Mouse (Mus musculus) B cell, adult 2 months (primary cell): Measurements from ENCODE around the gene Gm9.
"Not testable (repeated sequence)": the region's sequence is repeated elsewhere in the genome, so short reads cannot be mapped to it uniquely, and the experiment has no call there.

Source experiments
- DNase-seq, 2 experiments: peaks; one replicate each; pipeline ENCODE4 v3.0.0; 2022

Gene Gm9

DNA sequence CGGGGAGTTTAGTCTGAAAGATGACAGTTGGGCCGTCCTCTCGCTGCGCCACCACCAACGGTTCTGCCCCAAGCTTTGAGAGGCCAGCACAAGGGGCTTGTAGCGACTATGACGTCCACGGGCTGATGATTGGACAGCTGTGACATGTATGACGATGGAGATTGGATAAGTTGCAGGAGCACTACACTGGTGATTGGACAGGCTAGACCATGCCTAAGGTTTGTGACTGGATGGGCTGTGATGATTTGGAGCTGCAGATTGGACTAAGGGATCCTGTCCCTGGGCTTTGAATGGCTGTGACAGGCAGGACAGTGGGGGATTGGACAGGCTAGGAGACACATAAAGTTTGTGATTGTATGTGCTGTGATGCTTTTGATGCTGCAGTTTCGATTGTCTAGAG, at the start of gene Gm9:
Gene Gm9 (minus strand): TSS at position 101 of the 400 bp plus-strand sequence.
- no peak for DNase-seq

DNA sequence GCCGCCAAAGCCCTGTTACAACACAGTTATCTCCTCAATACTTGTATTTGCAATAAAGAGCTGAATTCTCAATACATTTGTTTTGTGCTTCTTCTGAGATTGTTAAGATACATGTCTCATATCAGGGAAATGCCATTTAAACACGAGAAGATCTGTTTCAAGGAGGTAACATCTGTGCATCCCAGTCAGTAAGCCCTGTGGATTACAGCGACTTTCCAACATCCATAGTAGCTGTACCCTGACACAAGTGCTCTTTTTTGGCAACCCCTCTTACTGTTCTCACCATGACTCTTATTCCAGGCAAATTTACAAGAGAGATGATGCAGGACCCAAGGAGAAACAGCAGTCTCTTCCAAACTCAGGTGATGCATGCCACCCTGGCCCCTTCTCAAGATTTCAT, 38.8 kb upstream of the Gm9 start, which contains the start of gene Rhox3a:
Gene Rhox3a (plus strand): TSS at position 301 of the 400 bp plus-strand sequence.
- not testable (repeated sequence) for DNase-seq

DNA sequence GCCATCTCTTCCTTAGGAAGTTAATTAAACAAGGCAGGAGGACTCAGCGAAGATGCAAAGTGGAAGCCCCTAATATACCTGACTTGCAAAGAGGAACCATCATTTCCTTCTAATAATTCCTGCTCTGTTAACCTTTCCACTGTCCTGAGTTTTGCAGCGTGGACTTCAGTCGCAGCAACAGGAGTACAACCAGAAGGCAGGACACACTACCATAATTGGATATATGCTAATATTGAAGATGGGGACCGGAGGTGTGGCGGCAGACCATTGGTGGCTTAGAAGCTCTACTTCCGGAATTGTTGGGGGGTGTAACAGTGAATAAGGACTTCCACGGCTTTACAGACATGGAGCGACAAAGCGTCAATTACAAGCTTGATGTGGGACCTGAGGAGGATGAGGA, 33.8 kb upstream of the Gm9 start, which contains the start of gene Rhox2a:
Gene Rhox2a (plus strand): TSS at position 301 of the 400 bp plus-strand sequence.
- not testable (repeated sequence) for DNase-seq

DNA sequence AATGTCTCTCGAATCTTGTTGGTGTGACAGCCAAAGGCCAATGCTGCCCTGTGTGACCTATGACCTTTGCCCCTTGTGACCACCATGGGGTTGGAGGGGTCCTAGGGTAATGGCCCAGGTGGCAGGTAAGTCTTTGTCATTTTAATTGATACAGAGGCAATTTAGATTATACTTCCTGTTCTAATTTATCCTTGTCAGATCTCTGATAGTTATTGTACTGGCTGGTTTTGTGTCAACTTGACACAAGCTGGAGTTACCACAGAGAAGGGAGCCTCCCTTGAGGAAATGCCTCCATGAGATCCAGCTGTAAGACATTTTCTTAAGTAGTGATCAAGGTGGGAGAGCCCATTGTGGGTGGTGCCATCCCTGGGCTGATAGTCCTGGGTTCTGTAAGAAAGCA, 11.3 kb upstream of the Gm9 start, which contains the start of gene Rhox1:
Gene Rhox1 (minus strand): TSS at position 101 of the 400 bp plus-strand sequence.
- not testable (repeated sequence) for DNase-seq

DNA sequence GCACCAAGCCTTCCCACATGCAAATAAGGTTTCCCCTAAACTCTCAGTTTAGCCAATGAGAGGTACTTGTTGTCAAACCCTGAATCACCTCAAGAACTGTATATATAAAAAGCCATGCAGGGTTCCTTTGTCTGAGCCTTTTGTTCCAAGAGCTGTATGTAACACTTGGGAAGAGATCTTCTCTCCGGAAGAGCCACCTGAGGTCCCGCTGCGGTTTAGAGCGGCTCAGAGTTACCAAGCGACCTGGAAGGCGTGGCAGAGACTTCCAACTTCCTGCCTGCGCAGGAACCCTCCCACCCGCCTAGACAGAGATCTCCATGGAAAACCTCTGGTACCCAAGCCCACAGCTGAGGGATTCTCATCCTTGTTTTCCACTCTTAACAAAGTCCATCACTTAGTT, 12.2 kb downstream of the Gm9 start:
- DNase-seq, result no peak

DNA sequence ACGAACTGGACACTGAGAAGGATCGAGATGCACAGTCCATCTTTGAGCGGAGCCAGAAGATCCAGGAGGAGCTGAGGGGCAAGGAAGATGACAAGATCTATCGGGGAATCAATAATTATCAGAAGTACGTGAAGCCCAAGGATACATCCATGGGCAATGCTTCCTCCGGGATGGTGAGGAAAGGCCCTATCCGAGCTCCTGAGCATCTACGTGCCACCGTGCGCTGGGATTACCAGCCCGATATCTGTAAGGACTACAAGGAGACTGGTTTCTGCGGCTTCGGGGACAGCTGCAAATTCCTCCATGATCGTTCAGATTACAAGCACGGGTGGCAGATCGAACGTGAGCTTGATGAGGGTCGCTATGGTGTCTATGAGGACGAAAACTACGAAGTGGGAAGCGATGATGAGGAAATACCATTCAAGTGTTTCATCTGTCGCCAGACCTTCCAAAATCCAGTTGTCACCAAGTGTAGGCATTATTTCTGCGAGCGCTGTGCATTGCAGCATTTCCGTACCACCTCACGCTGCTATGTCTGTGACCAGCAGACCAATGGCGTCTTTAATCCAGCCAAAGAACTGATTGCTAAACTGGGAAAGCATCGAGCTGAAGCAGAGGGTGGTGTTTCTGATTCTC, 19.0 kb downstream of the Gm9 start:
- DNase-seq, result peak in 1 of 2 experiments; percentile 2

DNA sequence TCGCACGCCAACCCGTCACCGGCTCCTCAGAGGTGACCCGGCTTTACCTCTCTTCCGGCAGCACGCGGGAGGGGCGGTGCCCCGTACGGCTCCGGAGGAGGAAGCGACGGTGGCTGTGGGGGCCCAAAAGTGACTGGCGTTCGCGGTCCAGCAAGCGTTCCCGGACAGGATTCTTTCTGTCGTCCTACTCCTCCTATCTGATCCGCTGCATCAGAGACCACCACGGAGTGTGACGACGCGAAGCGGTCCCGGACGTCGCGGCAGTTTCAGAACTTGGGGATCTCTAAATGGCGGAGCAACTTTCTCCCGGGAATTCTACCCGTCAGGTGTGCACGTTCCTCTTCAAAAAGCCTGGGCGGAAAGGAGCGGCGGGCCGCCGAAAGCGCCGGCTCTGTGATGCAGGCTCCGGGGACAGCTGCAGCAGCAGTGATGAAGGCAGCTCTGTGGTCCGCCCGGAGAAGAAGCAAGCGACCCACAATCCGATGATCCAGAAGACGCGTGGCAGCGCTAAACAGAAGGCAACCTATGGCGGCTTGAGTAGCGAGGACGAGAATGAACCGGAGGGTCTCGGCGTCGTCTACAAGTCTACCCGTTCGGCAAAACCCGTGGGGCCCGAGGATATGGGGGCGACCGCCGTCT, 19.6 kb downstream of the Gm9 start, which contains the start of the genes Ndufa1 and Rnf113a1:
Gene Ndufa1 (minus strand): TSS at position 59 of the 639 bp plus-strand sequence.
Gene Rnf113a1 (plus strand): TSS at position 141 of the 639 bp plus-strand sequence.
- DNase-seq, result peak; percentile 81 to 83

DNA sequence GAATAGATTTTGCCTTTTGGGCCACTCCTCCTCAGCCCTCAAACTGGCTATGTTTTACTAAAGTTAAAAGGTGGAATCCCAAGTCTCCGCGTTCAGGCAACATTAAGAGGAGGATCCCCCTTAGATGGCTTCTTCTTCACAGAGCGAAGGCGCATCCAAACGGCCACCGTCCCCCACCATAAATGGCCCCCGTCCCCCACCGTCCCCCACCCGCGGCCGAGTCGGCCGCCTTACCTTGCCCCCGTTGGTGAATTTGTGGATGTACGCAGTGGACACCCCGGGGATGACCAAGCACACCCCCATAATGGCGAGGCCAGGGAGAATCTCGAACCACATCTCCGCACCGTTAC, 20.1 kb downstream of the Gm9 start:
- no peak for DNase-seq

DNA sequence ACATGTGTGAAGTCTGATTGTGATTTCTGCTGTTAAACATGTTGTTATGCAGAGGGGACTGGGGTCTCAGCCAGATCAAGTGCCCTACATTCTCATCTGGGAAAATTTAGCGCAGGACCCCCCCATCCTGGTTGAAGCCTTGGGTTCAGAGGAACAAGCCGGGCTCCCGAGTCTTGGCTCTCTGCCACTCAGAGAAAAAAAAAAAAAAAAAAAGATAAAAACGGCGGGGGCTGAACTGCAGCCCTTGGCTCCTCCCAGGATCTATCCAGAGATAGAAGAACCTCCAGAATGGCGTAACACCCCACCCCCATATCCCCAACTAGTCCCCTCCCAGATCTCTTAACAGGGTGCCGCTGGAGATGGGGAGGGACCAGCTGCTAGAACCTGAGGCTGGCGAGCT, 26.4 kb downstream of the Gm9 start:
- DNase-seq, result not testable (repeated sequence)

DNA sequence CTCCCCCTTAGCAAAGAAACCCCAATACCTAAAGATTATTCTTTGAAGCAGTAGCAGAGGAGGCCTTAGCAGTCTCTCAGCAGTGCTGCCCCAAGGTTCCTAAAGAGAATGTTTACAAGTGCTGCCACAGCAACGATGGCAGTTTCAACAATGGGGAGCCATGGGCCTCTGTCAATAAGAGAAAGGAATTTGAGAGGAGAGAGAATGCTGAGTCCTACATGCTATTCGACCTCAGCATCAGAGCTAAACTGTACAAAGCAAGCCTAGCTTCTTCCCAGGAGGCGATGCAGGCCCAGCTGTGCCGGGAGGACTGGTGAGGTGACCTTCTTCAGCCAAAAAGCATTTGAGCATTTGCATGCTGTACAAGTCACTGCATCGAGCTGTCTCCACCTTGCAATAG, 42.1 kb downstream of the Gm9 start, which contains the start of gene Akap14:
Gene Akap14 (minus strand): TSS at position 101 of the 400 bp plus-strand sequence.
- DNase-seq, result no peak

DNA sequence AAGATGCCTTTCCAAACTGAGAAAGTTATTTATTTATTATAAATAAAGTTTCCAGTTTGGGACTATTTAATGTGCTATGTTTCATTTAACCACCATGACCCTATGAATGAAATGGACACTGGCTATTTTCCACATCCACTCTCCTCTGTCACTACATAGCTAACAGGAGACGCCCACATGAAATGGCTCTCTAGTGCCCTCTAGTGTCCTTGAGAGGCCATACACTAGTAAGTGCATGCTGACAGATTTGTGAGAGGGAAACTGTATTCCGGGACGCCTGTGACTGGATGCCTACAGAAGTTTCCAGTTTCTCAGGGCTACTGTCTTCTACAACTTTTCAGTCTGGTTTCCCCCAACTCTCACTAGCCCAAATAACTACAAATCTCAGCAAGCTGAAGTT, 43.8 kb downstream of the Gm9 start:
- peak; percentile 61 to 62 for DNase-seq

DNA sequence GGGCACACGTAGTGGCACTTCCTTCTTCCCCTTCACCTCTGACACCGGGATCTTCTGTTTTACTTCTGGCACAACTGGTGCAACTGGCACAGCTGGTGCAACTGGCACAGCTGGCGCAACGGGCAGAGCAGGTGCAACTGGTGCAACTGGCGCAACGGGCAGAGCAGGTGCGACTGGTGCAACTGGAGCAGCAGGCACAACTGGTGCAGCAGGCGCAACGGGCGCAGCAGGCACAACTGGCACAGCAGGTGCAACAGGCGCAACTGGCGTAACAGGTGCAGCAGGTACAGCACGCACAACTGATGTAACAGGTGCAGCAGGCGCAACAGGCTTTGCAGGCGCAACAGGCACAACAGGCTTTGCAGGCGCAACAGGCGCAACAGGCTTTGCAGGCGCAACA, 47.7 kb downstream of the Gm9 start:
- DNase-seq, result no peak

DNA sequence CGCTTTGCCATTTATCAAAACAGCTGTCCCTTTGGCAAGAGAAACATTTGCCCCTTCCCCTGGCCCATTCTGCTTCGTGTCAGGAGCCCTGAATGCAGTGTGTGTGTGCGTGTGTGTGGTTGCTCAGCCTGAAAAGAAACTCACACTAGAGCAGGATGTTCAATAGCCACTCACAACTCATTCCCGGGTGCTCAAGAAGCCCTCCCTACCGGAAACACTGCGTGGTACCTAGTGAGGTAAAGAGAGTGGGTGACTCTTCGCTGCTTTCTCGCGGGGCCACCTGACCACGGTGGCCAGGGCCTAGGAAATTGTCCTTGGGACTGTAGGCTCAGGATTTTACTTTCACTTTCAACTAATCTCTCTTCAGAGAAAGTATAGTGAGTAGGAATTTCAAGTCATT, 49.7 kb downstream of the Gm9 start:
- DNase-seq, result no peak
